Mouse (Mus musculus) c-Kit-positive CD71-negative TER-119-negative erythroid progenitor cells, embryonic 14.5 days (primary cell): Measurements from ENCODE around the gene Ncoa6.
A peak's percentile ranks its signal among the peaks of the same experiment; 100 is the strongest.

Source experiments
- DNase-seq: peaks from one replicate; pipeline ENCODE4 v3.0.0-alpha.2; 2013; ENCODE audit warnings: low read depth

Ncoa6 gene

DNA sequence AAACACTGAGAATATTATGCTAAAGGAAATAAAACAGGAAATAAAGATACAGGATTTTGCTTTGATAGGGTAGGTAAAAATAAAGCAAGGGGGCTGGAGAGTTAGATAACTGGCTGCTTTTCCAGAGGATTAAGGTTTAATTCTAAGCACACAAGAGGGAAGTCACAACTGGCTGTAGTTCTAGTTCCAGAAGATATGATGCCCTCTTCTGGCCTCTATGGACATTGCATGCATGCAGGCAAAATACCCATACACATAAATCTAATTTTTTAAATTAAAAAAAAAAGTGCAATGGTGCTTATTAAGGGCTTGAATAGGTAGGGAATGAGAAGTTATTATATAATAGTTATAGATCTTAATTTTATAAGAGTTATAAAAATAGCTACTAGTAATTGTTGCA is 37.2 kb downstream of the Ncoa6 start:
- peak; percentile 13 for DNase-seq

GRCm38 (mm10) chr2:155420911-155421310 is 52.8 kb downstream of the Ncoa6 start:
- DNase-seq = no peak

DNA sequence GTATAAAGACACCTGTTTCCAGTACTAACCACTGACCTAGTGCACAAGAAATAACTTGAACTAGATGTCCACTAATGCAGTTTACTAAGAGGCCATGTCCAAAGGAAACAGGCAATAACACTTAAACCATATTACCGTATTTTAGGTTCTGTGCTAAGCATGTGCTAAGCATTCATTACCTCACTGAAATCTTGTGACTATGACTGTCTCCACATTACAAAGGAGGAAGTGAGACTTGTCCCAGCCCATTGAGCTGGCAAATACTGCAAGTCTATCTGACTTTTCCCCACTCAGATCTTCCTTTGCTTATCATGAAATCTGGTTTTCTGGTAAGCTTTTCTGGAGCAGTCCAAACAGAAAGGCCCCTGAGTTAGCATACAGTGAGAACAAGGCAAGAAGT is 69.1 kb downstream of the Ncoa6 start:
- DNase-seq = peak; percentile 37

GRCm38 (mm10) chr2:155401926-155402325 is 71.8 kb downstream of the Ncoa6 start:
- DNase-seq = no peak

GRCm38 (mm10) chr2:155400276-155400675 is 73.4 kb downstream of the Ncoa6 start:
- DNase-seq = no peak

DNA sequence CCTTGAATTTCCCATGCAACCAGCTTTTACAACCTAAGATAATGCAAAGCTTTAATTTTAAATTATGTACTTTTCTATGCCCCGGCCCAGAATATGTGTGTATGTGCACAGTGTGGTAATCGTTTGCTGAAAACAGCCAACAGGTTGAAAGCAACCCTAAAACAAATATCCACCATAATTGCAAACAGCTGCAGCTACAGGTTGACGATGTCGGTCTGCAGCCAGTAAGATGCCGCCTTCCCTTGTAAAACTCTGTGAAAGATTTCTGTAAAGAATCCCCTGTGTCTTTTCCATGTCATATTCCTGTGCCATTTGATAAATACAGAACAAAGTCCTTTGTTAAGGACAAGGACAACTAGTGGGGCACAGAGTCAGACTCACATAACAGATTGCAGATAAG is 79.1 kb downstream of the Ncoa6 start:
- no peak for DNase-seq

DNA sequence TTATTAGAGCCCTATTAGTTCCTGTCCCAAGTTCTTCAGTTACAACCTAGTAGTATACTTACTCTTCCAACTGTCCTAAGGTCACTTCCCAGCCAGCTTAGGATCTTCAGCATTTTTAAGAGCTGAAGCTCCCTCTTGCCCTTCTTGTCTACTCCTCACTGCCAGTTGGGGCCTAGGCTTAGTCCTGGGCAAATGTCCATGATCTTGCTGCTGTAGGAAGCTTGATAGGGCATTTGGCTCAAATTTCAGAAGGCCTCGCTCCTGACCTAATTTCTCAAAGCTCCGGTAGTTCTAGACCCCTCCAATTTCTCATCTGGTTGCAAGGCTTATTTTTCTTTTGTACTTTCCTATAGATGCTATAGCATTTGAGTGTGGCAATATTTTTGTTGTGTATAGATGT is 85.1 kb downstream of the Ncoa6 start:
- DNase-seq = no peak

- DNase-seq = no peak
Observed at GRCm38 (mm10) chr2:155387052-155387451, 86.6 kb downstream of the Ncoa6 start.

DNA sequence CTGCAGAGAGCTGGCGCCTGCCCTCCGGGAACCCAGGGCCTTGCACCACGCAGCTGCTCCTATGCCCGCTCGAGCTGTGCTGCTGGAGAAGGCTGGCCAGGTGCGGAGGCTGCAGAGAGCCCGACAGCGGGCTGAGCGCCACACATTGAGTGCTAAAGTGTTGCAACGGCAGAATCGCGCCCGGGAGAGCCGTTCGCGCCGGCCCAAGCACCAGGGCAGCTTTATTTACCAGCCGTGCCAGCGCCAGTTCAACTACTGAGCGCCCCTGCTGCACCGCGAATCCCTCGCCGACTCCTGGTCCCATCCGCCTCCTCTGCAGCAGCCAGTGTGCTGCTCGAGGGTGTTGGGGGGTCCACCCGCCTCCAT is 87.2 kb downstream of the Ncoa6 start:
- DNase-seq = no peak

- no peak for DNase-seq
Observed at GRCm38 (mm10) chr2:155385731-155386533, 87.8 kb downstream of the Ncoa6 start.

DNA sequence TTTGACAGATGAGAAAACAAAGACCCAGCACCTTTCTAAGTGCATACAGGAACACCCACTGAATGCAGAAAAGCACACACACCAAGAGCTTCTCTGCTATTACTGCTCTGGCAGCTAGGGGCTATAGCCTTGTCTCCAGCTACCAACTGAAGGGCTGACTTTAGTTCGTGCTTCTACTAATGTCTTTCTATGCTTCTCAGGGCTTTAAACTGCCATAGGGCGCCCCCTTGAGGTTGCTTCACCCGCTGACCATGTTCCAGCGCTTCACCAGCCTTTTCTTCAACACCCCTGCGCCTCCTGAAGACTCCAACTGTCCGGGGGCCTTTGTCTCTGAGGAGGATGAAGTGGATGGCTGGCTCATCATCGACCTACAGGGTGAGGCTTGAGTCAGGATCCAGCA is 88.6 kb downstream of the Ncoa6 start:
- peak; percentile 80 for DNase-seq

DNA sequence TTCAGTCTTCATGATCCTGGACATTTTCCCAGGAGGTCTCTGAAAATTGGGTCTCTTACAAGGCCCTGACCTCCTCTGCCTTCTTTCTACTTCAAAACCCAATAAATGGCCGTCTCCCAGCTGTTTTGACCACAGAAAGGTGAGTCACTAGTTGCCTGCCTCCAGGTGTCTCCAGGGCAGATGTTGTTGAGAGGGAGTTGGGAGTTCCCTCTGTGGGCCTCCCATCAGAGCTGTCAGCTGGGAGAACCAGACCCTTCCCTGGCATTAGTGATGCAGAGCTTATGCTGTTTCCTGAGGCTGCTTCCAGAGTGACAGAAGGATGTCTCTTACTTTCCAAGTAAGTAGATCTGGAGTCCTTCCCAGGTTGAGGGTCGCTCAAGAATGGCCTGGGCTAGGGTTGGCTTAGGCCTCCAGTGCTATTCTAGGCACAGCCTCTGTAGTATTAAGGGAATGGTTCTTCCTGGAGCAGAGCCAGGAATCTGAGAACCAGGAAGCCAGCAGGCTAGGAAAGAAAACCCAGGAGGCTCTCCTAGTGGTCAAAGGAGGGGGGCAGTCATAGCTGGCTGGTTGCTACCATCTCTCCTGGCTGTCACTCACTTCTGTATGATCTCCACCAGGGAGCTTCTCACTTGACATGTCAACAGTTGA is 90.8 kb downstream of the Ncoa6 start:
- DNase-seq = no peak

GRCm38 (mm10) chr2:155382332-155382700 is 91.4 kb downstream of the Ncoa6 start:
- no peak for DNase-seq

DNA sequence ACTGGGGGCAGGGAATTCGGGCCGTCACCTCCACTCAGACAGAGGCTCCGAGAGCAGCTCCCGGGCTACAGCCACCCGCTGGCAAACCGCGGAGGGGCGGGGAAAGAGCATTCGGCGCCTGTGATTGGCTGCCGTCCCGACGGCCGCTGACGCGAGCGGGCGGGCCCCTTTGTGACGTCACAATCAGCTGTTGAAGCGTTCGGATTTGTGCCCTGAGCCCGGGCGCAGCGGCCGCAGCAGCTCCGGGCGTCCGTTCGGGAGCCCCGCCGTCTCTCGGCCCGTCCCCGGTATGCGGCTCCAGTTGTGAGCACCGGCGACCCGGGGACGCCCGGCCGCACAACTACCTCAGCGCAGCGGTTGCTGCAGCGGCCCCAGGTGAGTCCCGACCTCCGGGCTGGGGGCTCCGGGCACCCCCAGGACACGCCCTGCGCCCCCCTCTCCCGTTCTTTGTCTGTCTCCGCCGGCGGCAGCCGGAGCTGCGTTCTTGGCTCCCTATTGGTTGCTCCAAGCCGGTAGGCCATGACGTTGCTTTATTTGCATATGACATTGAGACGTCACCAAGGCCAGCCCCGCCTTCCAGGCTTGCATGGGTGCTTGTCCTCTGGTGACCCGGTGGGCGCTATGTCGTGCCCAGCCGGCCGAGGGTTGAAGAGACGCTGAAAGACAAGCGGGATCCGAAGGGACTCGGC is 91.9 kb downstream of the Ncoa6 start:
- DNase-seq = peak; percentile 90

DNA sequence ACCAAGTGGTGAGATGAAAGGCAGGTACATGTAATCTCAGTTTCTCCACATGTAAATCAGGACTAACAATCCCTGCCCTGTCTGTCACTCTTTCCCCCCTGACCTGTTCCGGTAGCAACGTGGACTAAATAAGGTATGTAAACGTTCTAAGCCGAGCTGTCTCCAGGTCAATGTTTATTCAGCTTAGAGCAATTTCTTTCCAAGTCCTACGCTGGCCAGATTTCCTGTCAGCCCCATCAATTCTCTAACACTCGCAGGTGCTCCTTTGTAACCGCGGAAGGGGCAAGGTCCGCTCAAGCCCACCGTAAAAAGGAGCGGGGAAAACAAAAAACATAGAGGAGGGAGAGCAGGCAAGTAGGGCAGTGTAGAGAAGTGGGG is 92.6 kb downstream of the Ncoa6 start:
- no peak for DNase-seq

DNA sequence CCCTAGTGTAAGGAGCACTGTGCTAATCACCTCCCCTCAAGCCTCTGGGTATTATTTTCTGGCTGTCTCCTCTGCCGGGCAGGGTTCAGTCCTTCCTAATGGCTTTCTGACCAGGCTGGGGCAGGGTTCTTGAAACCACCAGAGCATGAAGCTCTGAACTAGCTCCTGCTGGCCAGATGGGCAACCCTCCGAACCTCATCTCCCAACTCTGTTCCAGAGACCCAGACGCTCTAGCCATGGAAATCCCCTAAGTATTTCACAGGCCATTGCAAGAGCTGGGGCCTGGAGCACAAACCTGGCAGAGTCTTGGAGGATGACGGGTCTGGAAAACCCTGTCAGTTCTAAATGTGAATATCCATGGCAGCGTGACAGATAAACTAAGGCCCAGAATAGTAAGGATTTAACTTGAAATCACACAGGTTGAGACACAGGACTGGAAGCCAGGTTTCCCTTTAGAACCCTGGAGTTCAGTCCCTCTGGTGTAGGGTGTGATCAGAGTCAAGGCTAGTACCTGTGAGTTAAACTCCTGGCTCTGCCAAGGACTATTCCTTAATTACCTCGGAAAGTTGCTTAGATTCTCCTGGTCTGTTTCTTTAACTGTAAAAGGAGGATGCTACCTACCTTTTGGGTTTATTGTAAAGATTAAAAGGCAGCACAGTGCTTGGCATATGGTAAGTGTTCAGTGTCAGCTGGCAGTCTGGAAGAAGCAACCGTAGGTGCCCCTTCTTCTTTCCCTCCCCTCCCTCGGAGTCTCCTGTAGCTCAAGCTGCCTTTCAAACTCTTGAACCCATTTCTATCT is 93.2 kb downstream of the Ncoa6 start, which contains the start of gene Trp53inp2:
Trp53inp2 (plus strand) TSS at position 799 of the 799 bp plus-strand sequence.
- no peak for DNase-seq

- no peak for DNase-seq
Observed at GRCm38 (mm10) chr2:155376191-155376590, 97.5 kb downstream of the Ncoa6 start.

DNA sequence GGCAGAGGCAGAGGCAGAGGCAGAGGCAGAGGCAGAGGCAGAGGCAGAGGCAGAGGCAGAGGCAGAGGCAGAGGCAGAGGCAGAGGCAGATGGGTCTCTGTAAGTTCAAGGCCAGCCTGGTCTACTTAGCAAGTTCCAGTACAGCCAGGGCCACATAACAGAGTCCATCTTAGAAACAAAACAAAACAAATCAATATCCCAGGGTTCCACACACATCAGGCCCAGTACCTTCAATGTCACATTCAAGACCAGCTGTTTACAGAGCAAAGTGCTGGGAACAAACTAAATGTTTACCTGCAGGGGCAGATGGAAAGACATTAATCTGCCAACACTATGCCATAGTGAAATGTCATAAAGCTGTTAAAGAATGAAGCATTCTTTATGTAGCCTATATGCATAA is 99.2 kb downstream of the Ncoa6 start:
- no peak for DNase-seq

- DNase-seq = no peak
Observed at GRCm38 (mm10) chr2:155373886-155374285, 99.8 kb downstream of the Ncoa6 start.

- DNase-seq = no peak
Observed at GRCm38 (mm10) chr2:155373302-155373701, 100.4 kb downstream of the Ncoa6 start.

DNA sequence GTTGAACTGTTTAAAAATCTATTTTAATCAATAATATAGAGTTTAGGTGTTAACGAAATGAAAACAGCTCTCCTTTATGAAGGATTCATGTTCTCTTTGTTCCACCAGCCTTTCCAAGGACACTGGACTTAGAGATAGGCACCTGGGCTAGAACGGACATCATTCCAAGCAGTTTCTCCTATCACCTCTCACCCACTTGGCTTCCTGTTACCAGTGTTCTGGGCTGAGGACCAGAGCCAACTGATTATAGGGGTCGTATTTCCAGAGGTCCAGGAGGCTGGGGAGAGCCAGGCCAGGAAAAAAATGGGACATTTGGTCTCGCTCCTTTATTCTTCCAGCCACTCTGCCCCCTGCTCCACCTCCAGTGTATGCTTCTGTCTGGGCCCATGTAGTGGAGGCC is 101.2 kb downstream of the Ncoa6 start:
- no peak for DNase-seq

GRCm38 (mm10) chr2:155369333-155369883 is 104.3 kb downstream of the Ncoa6 start:
- no peak for DNase-seq
